Mouse (Mus musculus): ENCODE data around the gene Fnip2. TPM values are rescaled to one million over a fixed set of nuclear protein-coding genes. Genes with fewer than 3 reads are reported as not detected.

Gene Fnip2
- polyA plus RNA-seq, 1 experiment from 2014 or later = 0.90 TPM

DNA sequence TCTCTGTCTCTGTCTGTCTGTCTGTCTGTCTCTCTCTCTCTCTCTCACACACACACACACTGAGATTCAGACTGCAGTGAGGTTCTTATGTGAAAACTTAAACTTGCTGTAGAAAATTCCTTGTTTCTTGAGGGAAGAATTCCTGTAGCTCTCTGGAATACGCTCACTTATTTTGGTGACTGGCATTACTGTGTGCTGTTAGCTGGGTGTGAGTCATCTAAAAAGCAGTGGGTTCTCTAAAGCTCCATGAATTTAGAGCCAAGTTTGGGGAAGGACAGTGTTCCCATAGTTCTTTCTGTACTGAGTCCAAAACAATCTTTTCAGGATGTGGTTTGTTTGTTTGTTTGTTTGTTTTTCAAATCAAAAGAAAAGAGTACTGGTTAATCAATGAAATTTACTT is 142.2 kb downstream of the Fnip2 start:
- no peak for DNase-seq (ENCODE audit: low spot score)

DNA sequence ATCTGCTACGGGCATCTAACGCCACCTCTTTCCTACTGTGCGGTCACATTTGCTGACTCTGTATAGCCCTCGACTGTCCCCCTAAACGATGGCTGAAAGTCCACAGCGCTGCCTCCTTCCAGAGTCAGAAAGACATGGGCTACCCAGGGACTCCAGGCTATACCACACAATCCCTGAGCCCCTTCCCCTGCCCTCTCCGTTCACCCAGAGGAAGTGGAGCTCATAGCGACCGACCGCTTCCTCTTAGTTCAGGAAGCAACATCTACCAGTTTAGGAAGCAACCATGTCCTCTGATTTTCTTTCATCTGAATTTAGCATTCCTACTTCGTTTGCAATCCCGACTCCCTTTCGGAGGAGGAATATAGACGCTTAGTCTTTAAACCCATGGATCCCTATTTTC is 148.7 kb downstream of the Fnip2 start:
- no peak for DNase-seq (ENCODE audit: low spot score)

DNA sequence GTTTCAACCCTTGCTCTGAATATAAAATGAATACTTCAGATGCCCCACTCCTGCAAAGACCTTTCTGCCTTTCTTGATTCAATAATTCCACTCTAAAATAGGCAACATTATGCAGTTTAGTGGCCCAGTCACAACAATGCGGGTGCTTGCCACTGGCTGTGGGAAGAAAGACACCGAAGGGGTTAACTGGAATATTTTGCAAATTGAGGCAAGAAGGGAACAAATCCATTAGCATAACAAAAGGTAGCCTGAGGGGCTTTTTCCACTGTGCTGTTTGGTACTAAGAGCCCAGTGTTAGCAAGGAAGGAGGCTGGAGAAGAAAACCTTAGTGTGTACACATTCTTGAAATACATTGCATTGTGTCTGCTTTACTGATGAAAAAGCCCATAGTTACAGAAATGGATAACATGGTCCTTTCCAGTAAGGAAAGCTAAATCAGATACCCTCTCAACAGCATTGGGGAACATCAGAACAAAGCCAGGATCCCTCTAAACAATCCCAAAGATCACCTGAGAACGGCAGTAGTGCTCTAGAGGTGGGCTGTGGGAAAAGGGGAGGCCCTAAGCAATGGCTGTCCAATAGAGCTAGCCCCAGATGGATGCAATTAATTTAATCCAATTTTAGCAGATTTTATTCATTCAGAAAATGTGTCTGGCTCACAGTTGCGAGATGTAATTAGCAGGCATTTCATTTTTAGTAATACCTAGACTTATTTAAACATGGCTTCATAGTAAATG is 150.5 kb downstream of the Fnip2 start:
- no peak for DNase-seq (ENCODE audit: low spot score)

DNA sequence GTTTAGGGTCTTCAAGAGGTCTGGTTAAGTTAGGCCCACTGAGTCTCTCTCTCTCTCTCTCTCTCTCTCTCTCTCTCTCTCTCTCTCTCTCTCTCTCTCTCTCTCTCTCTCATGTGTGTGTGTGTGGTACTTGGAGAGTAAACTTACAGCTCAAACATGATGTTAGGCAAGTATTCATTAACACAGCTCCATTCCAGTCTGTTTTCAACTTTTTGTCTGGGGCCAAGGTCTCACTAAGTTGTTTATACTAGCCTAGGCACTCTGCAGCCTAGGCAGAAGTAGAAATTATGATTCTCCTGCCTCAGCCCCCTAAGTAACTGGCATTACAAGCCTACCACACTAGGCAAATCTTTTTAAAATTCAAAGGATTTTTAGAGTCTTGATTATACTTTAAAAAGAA is 151.7 kb downstream of the Fnip2 start:
- DNase-seq (ENCODE audit: low spot score) = no peak

DNA sequence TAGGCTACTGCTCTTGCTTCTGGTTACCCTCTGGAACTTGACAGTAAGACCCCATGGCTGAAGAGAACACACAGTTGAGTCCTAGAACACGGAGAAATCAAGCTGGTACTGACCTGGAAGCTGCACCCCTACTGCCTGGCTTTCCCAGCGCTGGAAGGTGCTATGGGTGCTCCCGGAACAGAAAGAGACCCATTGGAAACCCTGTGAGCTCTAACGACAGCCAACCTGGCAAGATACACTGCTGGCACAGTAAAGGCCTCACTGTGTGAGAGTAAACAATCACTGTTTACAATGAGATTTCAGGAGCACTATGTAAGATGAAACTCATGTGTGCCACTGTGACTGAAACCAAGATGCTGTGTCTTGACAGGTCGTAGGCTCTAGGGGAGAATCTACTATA is 152.5 kb downstream of the Fnip2 start:
- DNase-seq (ENCODE audit: low spot score) = no peak

DNA sequence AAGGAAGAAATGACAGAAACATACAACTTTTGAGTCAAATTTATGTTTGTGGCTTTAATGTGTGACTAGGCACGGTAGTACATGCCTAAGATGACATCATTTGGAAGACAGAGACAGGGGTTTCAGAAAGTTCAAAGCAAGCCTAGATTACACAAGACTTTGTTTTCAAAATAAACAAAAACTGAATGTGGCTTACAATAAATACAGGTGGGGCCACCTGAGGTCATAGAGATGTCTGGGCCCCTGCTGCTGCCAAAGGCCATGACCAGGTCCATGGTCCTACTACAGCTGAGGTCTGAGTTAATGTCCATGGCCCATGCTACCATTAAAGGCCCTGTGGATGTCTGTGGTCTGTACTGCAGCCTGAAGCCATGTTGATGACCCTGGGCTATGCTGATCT is 154.1 kb downstream of the Fnip2 start:
- DNase-seq (ENCODE audit: low spot score) = no peak

DNA sequence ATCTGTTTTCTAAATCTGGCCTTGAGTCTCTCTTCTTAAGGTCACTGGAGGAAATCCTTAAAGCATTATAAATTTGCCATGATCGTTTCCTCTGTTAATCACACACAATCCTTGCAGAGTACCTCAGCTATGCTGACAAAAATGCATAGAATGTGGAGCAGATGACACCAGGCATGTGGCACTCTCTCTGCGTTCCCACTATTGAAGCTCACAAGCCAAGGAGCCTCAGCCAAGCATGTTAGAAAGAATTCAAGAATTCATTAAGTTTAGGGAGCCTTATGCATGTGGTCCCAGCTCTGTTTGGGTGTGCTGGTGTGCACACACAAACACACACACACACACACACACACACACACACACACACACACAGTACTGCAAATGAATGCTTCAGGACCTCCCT is 155.9 kb downstream of the Fnip2 start:
- no peak for DNase-seq (ENCODE audit: low spot score)

DNA sequence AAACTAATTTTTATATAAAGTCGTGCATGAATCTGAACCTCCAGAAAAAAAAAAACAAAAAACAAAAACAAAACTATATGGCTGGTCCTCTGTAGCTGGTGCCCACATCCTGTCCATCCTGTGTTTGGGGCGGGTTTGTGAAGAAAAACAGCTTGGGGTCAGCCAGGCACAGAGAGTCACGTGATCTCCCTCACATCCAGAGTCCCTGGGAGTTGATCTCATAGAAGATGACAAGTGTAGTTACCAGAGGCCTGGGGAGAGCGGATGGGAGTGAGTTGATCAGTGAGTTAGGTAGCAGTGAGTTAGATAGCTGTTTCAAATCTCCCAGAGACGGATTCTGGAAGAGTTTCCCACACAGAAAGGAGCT is 157.0 kb downstream of the Fnip2 start:
- DNase-seq (ENCODE audit: low spot score) = no peak

DNA sequence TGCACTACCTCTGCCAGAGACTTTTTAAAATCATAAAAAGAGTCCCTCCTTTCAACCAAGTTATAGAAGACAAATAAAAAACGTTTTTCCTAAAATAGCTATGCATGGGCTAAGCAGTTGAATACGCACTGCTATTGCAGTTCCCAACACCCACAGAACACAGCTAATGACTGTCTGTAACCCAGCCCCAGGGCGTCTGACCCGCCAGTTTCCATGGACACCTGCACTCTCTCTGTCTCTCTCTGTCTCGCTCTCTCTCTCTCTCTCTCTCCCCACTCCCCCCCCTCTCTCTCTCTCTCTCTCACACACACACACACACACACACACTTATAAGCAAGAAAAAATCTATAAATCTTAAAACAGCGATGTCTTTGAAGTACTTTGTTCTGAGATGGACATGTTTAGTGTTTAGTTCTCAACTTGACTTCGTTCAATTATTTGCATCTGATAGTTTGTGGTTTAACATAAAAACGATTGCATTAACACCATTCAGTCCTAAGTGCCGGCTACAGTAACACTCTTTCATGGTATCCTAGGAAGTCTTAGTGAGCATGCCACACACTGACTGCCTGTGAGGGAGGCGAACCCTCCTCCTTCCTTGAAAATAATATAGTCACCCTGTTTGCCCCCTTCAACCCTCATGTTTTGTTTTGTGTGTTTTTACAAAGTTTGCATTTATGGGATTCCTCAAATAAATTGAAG is 157.5 kb downstream of the Fnip2 start:
- no peak for DNase-seq (ENCODE audit: low spot score)

DNA sequence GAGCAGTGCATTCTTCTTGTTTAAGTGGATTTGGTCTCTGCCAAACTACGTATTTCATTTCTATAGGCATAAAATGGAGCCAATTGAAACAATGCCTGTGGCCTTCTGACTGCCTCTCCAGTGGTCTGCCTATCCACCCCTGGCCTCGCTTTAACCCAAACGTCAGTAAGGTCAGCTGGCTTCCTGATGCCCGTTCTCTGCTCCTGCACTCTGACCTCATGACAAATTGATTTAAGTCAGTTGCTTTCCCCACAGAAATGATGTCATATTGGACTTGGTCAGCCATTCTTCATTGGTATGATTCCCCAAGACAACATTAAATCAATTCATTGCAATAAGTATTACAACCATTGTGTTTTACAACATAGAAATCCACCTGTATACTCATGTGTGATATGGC is 159.1 kb downstream of the Fnip2 start:
- DNase-seq (ENCODE audit: low spot score) = no peak

Other genes with a start within 250 kb of the Fnip2 start
- 0.23 TPM in 1 of 2 replicates, not detected in the other for gene Gm17359, start 231.1 kb downstream of the Fnip2 start, polyA plus RNA-seq (2015; fragmentation: Nextera tagmentation; extraction: Ambion mirVana)
- 130 and 160 TPM in 2 replicates for gene Ppid, start 23.5 kb upstream of the Fnip2 start, polyA plus RNA-seq (2015; fragmentation: Nextera tagmentation; extraction: Ambion mirVana)
- gene 4930579G24Rik, start 61.3 kb upstream of the Fnip2 start, polyA plus RNA-seq (2015; fragmentation: Nextera tagmentation; extraction: Ambion mirVana) = 32.3 and 42.4 TPM in 2 replicates
- 61.9 and 63.0 TPM in 2 replicates for gene Etfdh, start 61.7 kb upstream of the Fnip2 start, polyA plus RNA-seq (2015; fragmentation: Nextera tagmentation; extraction: Ambion mirVana)
- gene Rxfp1, start 170.1 kb upstream of the Fnip2 start, polyA plus RNA-seq (2015; fragmentation: Nextera tagmentation; extraction: Ambion mirVana) = 1.3 and 1.6 TPM in 2 replicates